Mouse (Mus musculus): ENCODE data around the gene Hip1r.

Hip1r gene

GRCm38 (mm10) chr5:123974179-123974485 lies 704 bp downstream of the Hip1r start:
- DNase-seq (ENCODE audit: extremely low spot score): no peak

- no peak for DNase-seq (ENCODE audit: extremely low spot score)
Measured at GRCm38 (mm10) chr5:123974616-123975111, 1.2 kb downstream of the Hip1r start.

GRCm38 (mm10) chr5:123975668-123976180 lies 2.3 kb downstream of the Hip1r start:
- DNase-seq (ENCODE audit: extremely low spot score): no peak

GRCm38 (mm10) chr5:123977231-123977630 lies 3.8 kb downstream of the Hip1r start:
- DNase-seq (ENCODE audit: extremely low spot score): no peak

- DNase-seq (ENCODE audit: extremely low spot score): no peak
Measured at GRCm38 (mm10) chr5:123978131-123978530, 4.7 kb downstream of the Hip1r start.

- no peak for DNase-seq (ENCODE audit: extremely low spot score)
Measured at GRCm38 (mm10) chr5:123979221-123979979, 6.0 kb downstream of the Hip1r start.

GRCm38 (mm10) chr5:123979980-123980369 lies 6.5 kb downstream of the Hip1r start:
- DNase-seq (ENCODE audit: extremely low spot score): no peak

GRCm38 (mm10) chr5:123980521-123981249 lies 7.3 kb downstream of the Hip1r start:
- no peak for DNase-seq (ENCODE audit: extremely low spot score)

GRCm38 (mm10) chr5:123981250-123981554 lies 7.8 kb downstream of the Hip1r start:
- no peak for DNase-seq (ENCODE audit: extremely low spot score)

GRCm38 (mm10) chr5:123982838-123983237 lies 9.4 kb downstream of the Hip1r start:
- no peak for DNase-seq (ENCODE audit: extremely low spot score)

- DNase-seq (ENCODE audit: extremely low spot score): no peak
Measured at GRCm38 (mm10) chr5:123985434-123985833, 12.0 kb downstream of the Hip1r start.

GRCm38 (mm10) chr5:123986925-123987324 lies 13.5 kb downstream of the Hip1r start:
- no peak for DNase-seq (ENCODE audit: extremely low spot score)

GRCm38 (mm10) chr5:123987511-123987910 lies 14.1 kb downstream of the Hip1r start:
- DNase-seq (ENCODE audit: extremely low spot score): no peak

- DNase-seq (ENCODE audit: extremely low spot score): no peak
Measured at GRCm38 (mm10) chr5:123989941-123990885, 16.8 kb downstream of the Hip1r start.

- DNase-seq (ENCODE audit: extremely low spot score): no peak
Measured at GRCm38 (mm10) chr5:123991321-123991720, 17.9 kb downstream of the Hip1r start.

- DNase-seq (ENCODE audit: extremely low spot score): no peak
Measured at GRCm38 (mm10) chr5:123992193-123992637, 18.8 kb downstream of the Hip1r start.

GRCm38 (mm10) chr5:123992794-123993193 lies 19.4 kb downstream of the Hip1r start:
- peak; percentile 83 for DNase-seq (ENCODE audit: extremely low spot score)

- no peak for DNase-seq (ENCODE audit: extremely low spot score)
Measured at GRCm38 (mm10) chr5:123993263-123994036, 20.0 kb downstream of the Hip1r start.

- DNase-seq (ENCODE audit: extremely low spot score): no peak
Measured at GRCm38 (mm10) chr5:123994468-123994867, 21.0 kb downstream of the Hip1r start.

- DNase-seq (ENCODE audit: extremely low spot score): no peak
Measured at GRCm38 (mm10) chr5:123995388-123995787, 22.0 kb downstream of the Hip1r start.

- no peak for DNase-seq (ENCODE audit: extremely low spot score)
Measured at GRCm38 (mm10) chr5:123996194-123996593, 22.8 kb downstream of the Hip1r start.

All from embryo, embryonic 9.5 days (tissue).